Mouse (Mus musculus) CH12.LX (cell line): Measurements from ENCODE around the gene Hoxd1.

Experiments used
- BHLHE40 ChIP-seq: IDR thresholded peaks from 2 replicates; pipeline ENCODE4 v1.6.1; 2011; ENCODE audit warnings: mild to moderate bottlenecking, low read depth, low read length, improper control_type of control experiment
- ELF1 ChIP-seq: IDR thresholded peaks from 2 replicates; pipeline ENCODE4 v1.6.1; 2014; ENCODE audit warnings: low read depth, mild to moderate bottlenecking, inconsistent platforms, low read length, improper control_type of control experiment
- MAX ChIP-seq: IDR thresholded peaks from 2 replicates; pipeline ENCODE4 v1.6.1; 2011; ENCODE audit warnings: low read length, improper control_type of control experiment
- NELFE ChIP-seq: IDR thresholded peaks from 2 replicates; pipeline ENCODE4 v1.6.1; 2011; ENCODE audit warnings: low read depth, low read length, improper control_type of control experiment
- POLR2A ChIP-seq: IDR thresholded peaks from 2 replicates; pipeline ENCODE4 v1.6.1; 2011; ENCODE audit warnings: low read depth, mild to moderate bottlenecking, improper control_type of control experiment, low read length
- SMC3 ChIP-seq: IDR thresholded peaks from 2 replicates; pipeline ENCODE4 v1.6.1; 2011; ENCODE audit warnings: low read depth, low read length, improper control_type of control experiment

DNA sequence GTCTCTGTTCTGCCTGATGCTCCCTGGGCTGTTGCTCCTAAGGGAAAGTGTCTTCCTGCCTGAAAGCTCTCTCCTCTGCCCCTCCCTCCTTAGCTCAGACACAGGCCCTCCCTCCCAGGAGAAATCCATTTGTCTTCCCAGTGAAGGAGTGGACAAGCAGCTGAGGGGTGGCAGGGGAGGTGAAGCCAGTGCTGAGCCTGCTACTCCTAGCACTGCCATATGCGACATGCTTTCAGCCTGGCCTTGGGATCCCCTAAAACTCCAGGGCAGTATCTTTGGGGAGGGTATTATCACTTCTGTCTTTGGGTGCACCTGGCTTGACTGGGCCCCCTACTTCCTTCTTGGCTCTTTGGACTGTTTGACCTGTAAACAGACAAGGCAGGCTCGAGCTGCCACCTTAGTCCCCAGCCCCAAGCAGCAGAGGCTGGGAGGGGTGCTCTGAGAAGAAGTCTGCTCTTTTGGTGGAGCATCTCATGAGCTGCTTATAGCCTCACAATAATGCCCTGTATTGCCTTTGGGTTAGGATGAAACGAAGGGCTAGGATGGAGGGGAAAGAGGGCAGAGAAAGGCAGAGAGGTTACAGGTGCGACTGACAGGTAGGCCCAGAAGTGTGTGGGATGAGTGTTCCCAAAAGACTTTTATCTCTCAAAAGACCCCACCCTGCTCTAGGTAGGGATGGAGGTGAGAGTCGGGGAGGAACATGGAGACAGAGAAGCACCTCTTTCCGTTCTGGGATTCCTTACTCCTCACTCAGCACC is 17.1 kb upstream of the Hoxd1 start:
- TF ChIP-seq POLR2A (no peak), BHLHE40 (no peak), MAX (no peak), ELF1 (no peak), SMC3 (no peak), NELFE (no peak)
